Mouse (Mus musculus) intestine, embryonic 16.5 days (tissue): Measurements from ENCODE around the gene Baz2b. TPM values are rescaled to one million over a fixed set of nuclear protein-coding genes. Genes with fewer than 3 reads are reported as not detected.

Experiments
- ATAC-seq: fragments of 200-750 bp; cut with Nextera tagmentation; 2 replicates; pipeline ENCODE4 v1.8.0; 2017; ENCODE audit warnings: moderate TSS enrichment, moderate library complexity
- H3K27ac ChIP-seq: fragments of 300-500 bp; sonication (generic); 2 replicates; pipeline ENCODE4 v1.5.1; 2014; ENCODE audit warnings: mild to moderate bottlenecking, low read length
- H3K27me3 ChIP-seq: fragments of 300-500 bp; sonication (generic); replicated peaks from 2 replicates; pipeline ENCODE4 v1.6.1; 2014; ENCODE audit warnings: low read length, control low read depth, mixed read lengths; ENCODE audit not compliant: control insufficient read depth, insufficient read depth
- H3K36me3 ChIP-seq: fragments of 300-500 bp; sonication (generic); 2 replicates; pipeline ENCODE4 v1.6.1; 2014; ENCODE audit warnings: low read length, control low read depth; ENCODE audit not compliant: control insufficient read depth, insufficient read depth
- H3K4me1 ChIP-seq: fragments of 300-500 bp; sonication (generic); 2 replicates; pipeline ENCODE4 v1.6.1; 2014; ENCODE audit warnings: low read length, control low read depth, mixed read lengths; ENCODE audit not compliant: control insufficient read depth, insufficient read depth
- H3K4me2 ChIP-seq: fragments of 300-500 bp; sonication (generic); 2 replicates; pipeline ENCODE4 v1.6.1; 2014; ENCODE audit warnings: low read depth, low read length, control low read depth
- H3K4me3 ChIP-seq: fragments of 300-500 bp; sonication (generic); 2 replicates; pipeline ENCODE4 v1.5.1; 2014; ENCODE audit warnings: mild to moderate bottlenecking, low read length
- H3K9ac ChIP-seq: fragments of 300-500 bp; sonication (generic); 2 replicates; pipeline ENCODE4 v1.6.1; 2014; ENCODE audit warnings: low read depth, low read length
- H3K9me3 ChIP-seq: fragments of 300-500 bp; sonication (generic); 2 replicates; pipeline ENCODE4 v1.6.1; 2016; ENCODE audit warnings: low read length, control low read depth; ENCODE audit not compliant: control insufficient read depth
- WGBS: fragments of 180-500 bp; shearing (Covaris S2); extraction: QIAGEN DNeasy Blood & Tissue Kit; methylation state at CpG from one replicate; pipeline ENCODE4 v1.1.7; 2014; 5-methylcytosine and 5-hydroxymethylcytosine counted together
- polyA plus RNA-seq: library from polyadenylated mRNA; unstranded; fragments of >200 nt; fragmentation: Nextera tagmentation; extraction: Ambion mirVana; gene quantifications from 2 replicates; pipeline ENCODE4 v1.2.1, GENCODE M21; 2015

Gene Baz2b
- polyA plus RNA-seq, 1 experiment from 2014 or later, result 42.3 TPM

DNA sequence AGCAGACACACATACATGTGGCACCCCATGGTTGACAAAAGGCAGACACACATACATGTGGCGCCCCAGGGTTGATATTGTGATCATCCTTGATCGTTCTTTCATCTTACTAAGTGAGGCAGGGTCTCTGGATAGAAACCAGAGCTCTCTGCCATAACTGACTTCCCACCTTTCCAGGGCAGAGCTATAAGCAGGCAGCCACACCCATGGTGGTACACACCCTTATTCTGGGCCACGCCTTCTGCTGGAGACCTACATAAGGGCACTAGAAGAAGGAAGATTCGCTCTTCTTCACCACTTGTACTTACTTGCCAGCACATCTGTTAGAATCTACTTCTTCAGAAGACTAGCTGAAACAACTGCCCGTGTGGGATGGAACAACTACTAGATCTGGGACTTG is 150.3 kb downstream of the Baz2b start:
- 87% methylated on average over 5 of the region's 5 CpGs for WGBS
- no peak overlapping the region for H3K27ac ChIP-seq
- no peak overlapping the region for H3K4me2 ChIP-seq
- H3K4me3 ChIP-seq, result no peak overlapping the region
- no peak overlapping the region for H3K9ac ChIP-seq
- ATAC-seq, result no peak
- no peaks in the 10 kb centered on the region for H3K9me3 ChIP-seq
- 0 out of 2 replicates have a peak, but pooled peaks cover 1% of the 10 kb centered on the region for H3K36me3 ChIP-seq
- no peaks in the 10 kb centered on the region for H3K27me3 ChIP-seq
- peaks cover 9% of the 10 kb centered on the region; the same call in 1 of the 2 replicates for H3K4me1 ChIP-seq

- no peaks in the 10 kb centered on the region for H3K27me3 ChIP-seq
- no peaks in the 10 kb centered on the region for H3K9me3 ChIP-seq
- WGBS, result 27% methylated on average over 4 of the region's 4 CpGs
- H3K4me3 ChIP-seq, result no peak overlapping the region
- ATAC-seq, result no peak
- no peak overlapping the region for H3K4me2 ChIP-seq
- H3K27ac ChIP-seq, result no peak overlapping the region
- H3K36me3 ChIP-seq, result no peaks in the 10 kb centered on the region
- H3K4me1 ChIP-seq, result peaks cover 11% of the 10 kb centered on the region; the same call in 1 of the 2 replicates
- H3K9ac ChIP-seq, result no peak overlapping the region
Measured at GRCm38 (mm10) chr2:60056043-60056442, 153.6 kb downstream of the Baz2b start.

GRCm38 (mm10) chr2:60054808-60055535 is 154.7 kb downstream of the Baz2b start:
- Histone ChIP-seq H3K9ac (no peak overlapping the region), H3K4me3 (no peak overlapping the region), H3K27me3 (no peaks in the 10 kb centered on the region), H3K9me3 (no peaks in the 10 kb centered on the region), H3K4me2 (no peak overlapping the region), H3K36me3 (no peaks in the 10 kb centered on the region), H3K27ac (no peak overlapping the region), H3K4me1 (peaks cover 11% of the 10 kb centered on the region)
- ATAC-seq, result no peak
- WGBS, result 71% methylated on average over 10 of the region's 10 CpGs

GRCm38 (mm10) chr2:60053222-60054010 is 156.2 kb downstream of the Baz2b start:
- Histone ChIP-seq H3K9me3 (no peaks in the 10 kb centered on the region), H3K4me1 (peaks cover 8% of the 10 kb centered on the region), H3K36me3 (no peaks in the 10 kb centered on the region), H3K27me3 (no peaks in the 10 kb centered on the region), H3K4me3 (no peak overlapping the region), H3K4me2 (no peak overlapping the region), H3K27ac (no peak overlapping the region), H3K9ac (no peak overlapping the region)
- ATAC-seq, result no peak
- 81% methylated on average over 11 of the region's 11 CpGs for WGBS

- no peak for ATAC-seq
- Histone ChIP-seq H3K36me3 (no peaks in the 10 kb centered on the region), H3K9me3 (no peaks in the 10 kb centered on the region), H3K4me1 (peaks cover 11% of the 10 kb centered on the region), H3K27ac (no peak overlapping the region; the same call in 1 of the 2 replicates), H3K4me2 (no peak overlapping the region), H3K9ac (no peak overlapping the region), H3K27me3 (no peaks in the 10 kb centered on the region), H3K4me3 (no peak overlapping the region)
- 77% methylated on average over 9 of the region's 9 CpGs for WGBS
Measured at GRCm38 (mm10) chr2:60050667-60051460, 158.8 kb downstream of the Baz2b start.

DNA sequence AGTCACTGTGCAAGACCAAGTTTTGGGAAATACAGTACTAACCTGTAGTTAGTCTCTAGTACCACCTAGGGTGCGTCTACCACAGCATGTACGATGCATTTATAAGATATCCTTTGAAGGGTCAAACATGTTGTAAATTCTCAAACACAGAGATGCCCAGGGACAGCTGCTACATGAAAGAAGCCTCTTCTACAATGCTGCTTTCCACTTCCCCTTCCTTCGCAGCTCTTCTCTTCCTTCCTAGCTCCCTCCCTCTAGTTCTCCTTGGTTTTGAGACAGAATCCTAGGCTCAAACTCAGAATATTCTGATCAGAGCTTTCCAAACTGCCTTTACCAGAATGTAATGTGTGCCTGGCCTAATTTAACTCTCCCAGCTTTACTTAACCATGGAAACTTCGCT is 159.8 kb downstream of the Baz2b start:
- H3K27me3 ChIP-seq, result no peaks in the 10 kb centered on the region
- no peaks in the 10 kb centered on the region for H3K9me3 ChIP-seq
- no peaks in the 10 kb centered on the region for H3K36me3 ChIP-seq
- H3K4me2 ChIP-seq, result no peak overlapping the region
- no peak for ATAC-seq
- no peak overlapping the region for H3K4me3 ChIP-seq
- no peak overlapping the region for H3K27ac ChIP-seq
- 88% methylated on average over 4 of the region's 4 CpGs for WGBS
- H3K4me1 ChIP-seq, result peaks cover 12% of the 10 kb centered on the region
- H3K9ac ChIP-seq, result no peak overlapping the region

- Histone ChIP-seq H3K4me2 (no peak overlapping the region), H3K9me3 (no peaks in the 10 kb centered on the region), H3K36me3 (no peaks in the 10 kb centered on the region), H3K4me3 (no peak overlapping the region), H3K27me3 (no peaks in the 10 kb centered on the region), H3K27ac (no peak overlapping the region), H3K9ac (no peak overlapping the region), H3K4me1 (peaks cover 12% of the 10 kb centered on the region)
- WGBS, result 95% methylated on average over 9 of the region's 9 CpGs
- no peak for ATAC-seq
Measured at GRCm38 (mm10) chr2:60049351-60049750, 160.3 kb downstream of the Baz2b start.

DNA sequence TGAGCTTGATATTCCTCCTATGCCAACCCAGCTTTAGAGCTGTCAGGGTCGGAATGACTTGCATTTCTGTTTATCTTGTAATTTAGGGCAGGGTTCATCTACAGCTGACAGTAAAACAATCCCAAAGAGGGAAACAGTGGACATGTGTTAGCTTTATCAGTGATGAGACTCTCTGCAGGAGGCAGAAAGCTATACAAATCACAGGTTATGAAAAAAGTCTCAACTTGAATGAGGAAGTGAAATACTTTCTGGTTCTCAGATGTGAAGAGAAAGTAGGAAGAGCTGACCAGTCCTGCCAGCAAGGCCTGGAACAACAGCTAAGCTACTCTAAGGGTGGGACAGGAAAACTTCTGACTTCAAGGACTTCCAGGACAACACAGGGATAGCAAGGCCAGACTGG is 163.6 kb downstream of the Baz2b start:
- ATAC-seq, result peak; percentile 34; the same call in 1 of the 2 replicates
- WGBS, result 16% methylated on average over 1 of the region's 1 CpGs
- H3K36me3 ChIP-seq, result no peaks in the 10 kb centered on the region
- H3K9me3 ChIP-seq, result no peaks in the 10 kb centered on the region
- H3K27ac ChIP-seq, result peak overlapping the region; percentile 65
- H3K4me1 ChIP-seq, result peaks cover 19% of the 10 kb centered on the region
- no peak overlapping the region for H3K4me3 ChIP-seq
- no peak overlapping the region for H3K9ac ChIP-seq
- no peak overlapping the region for H3K4me2 ChIP-seq
- H3K27me3 ChIP-seq, result no peaks in the 10 kb centered on the region

- no peak for ATAC-seq
- Histone ChIP-seq H3K9ac (no peak overlapping the region), H3K27ac (no peak overlapping the region), H3K4me2 (no peak overlapping the region), H3K36me3 (no peaks in the 10 kb centered on the region), H3K27me3 (no peaks in the 10 kb centered on the region), H3K4me3 (no peak overlapping the region), H3K9me3 (no peaks in the 10 kb centered on the region), H3K4me1 (peaks cover 19% of the 10 kb centered on the region)
Measured at GRCm38 (mm10) chr2:60044988-60045387, 164.7 kb downstream of the Baz2b start.
